Mouse (Mus musculus): ENCODE results near the gene 4430402I18Rik. TPM values are rescaled to one million over a fixed set of nuclear protein-coding genes. Genes with fewer than 3 reads are reported as not detected.

The 4430402I18Rik gene
- total and polyA plus RNA-seq, 3 experiments: 0.14 to 0.51 (median 0.15) TPM

GRCm38 (mm10) chr19:28947311-28947710 lies 20.3 kb downstream of the 4430402I18Rik start:
- no peak for DNase-seq (ENCODE audit: extremely low read depth)
- H3K4me1 ChIP-seq (ENCODE audit: control insufficient read depth in 1 of 2, insufficient read depth in 2 of 2): no peaks in the 10 kb centered on the region
- no peak overlapping the region for H3K9ac ChIP-seq (ENCODE audit: insufficient read depth, low read depth)
- H3K4me3 ChIP-seq (replicated peaks in 1 of 3; ENCODE audit: low read depth in 2 of 3, low read length in 2 of 3, poor library complexity in 1 of 3): no peak overlapping the region
- peaks cover 4% of the 10 kb centered on the region for H3K9me3 ChIP-seq (replicated peaks; ENCODE audit: low read length)
- in situ Hi-C loops (cut with MboI; ENCODE audit: low pct_ligation_motif_present, low pct_unique_long_range_greater_than_20kb, low sequenced_read_pairs): no loop called here
- H3K4me2 ChIP-seq (ENCODE audit: insufficient read depth, low read depth, poor library complexity, severe bottlenecking): no peak overlapping the region
- H3K27ac ChIP-seq (ENCODE audit: insufficient read depth, low read depth): no peak overlapping the region
- no peaks in the 10 kb centered on the region for H3K27me3 ChIP-seq (replicated peaks)
- no peaks in the 10 kb centered on the region for H3K79me2 ChIP-seq (replicated peaks; ENCODE audit: control insufficient read depth, extremely low read depth, insufficient read depth, poor library complexity, severe bottlenecking)
- TF ChIP-seq MYC (IDR thresholded peaks at IDR 0.05; ENCODE audit: low read depth, low read length) (no peak), PAX5 (IDR thresholded peaks at IDR 0.05; ENCODE audit: low read length) (no peak), MAZ (IDR thresholded peaks at IDR 0.05; ENCODE audit: low read depth, low read length) (no peak), BHLHE40 (IDR thresholded peaks at IDR 0.05; ENCODE audit: low read depth, low read length) (no peak), RCOR1 (conservative IDR thresholded peaks at IDR 0.05; ENCODE audit: low read depth, low read length) (no peak), MEF2A (IDR thresholded peaks at IDR 0.05; ENCODE audit: borderline replicate concordance, low read depth, low read length) (no peak), HCFC1 (IDR thresholded peaks at IDR 0.05; ENCODE audit: low read depth, low read length) (no peak), NELFE (IDR thresholded peaks at IDR 0.05; ENCODE audit: low read depth, low read length) (no peak), POLR2A (IDR thresholded peaks at IDR 0.05; ENCODE audit: low read depth, low read length) (no peak), IRF4 (IDR thresholded peaks at IDR 0.05; ENCODE audit: low read depth, low read length) (no peak), POLR2AphosphoS2 (IDR thresholded peaks at IDR 0.05; ENCODE audit: low read depth, low read length) (no peak), ZKSCAN1 (IDR thresholded peaks at IDR 0.05; ENCODE audit: borderline replicate concordance, low read depth, low read length) (no peak), CHD1 (IDR thresholded peaks at IDR 0.05; ENCODE audit: low read depth, low read length) (no peak), USF1 (IDR thresholded peaks at IDR 0.05; ENCODE audit: low read depth, low read length) (no peak), RAD21 (IDR thresholded peaks at IDR 0.05; ENCODE audit: low read depth, low read length) (no peak), CHD2 (IDR thresholded peaks at IDR 0.05; ENCODE audit: low read length) (no peak), SMC3 (IDR thresholded peaks at IDR 0.05; ENCODE audit: low read depth, low read length) (no peak)
- dilution Hi-C loops (cut with MboI; ENCODE audit: extremely low pct_ligation_motif_present, extremely low pct_unique_long_range_greater_than_20kb, low sequenced_read_pairs): no loop called here
- H3K36me3 ChIP-seq (replicated peaks in 1 of 2; ENCODE audit: control insufficient read depth in 1 of 2, insufficient read depth in 1 of 2, low read length in 1 of 2): no peaks in the 10 kb centered on the region

- Histone ChIP-seq H3K27me3 (replicated peaks) (no peaks in the 10 kb centered on the region), H3K9ac (ENCODE audit: insufficient read depth, low read depth) (no peak overlapping the region), H3K36me3 (replicated peaks in 1 of 2; ENCODE audit: control insufficient read depth in 1 of 2, insufficient read depth in 1 of 2, low read length in 1 of 2) (no peaks in the 10 kb centered on the region), H3K79me2 (replicated peaks; ENCODE audit: control insufficient read depth, extremely low read depth, insufficient read depth, poor library complexity, severe bottlenecking) (no peaks in the 10 kb centered on the region), H3K4me1 (ENCODE audit: control insufficient read depth in 1 of 2, insufficient read depth in 2 of 2) (no peaks in the 10 kb centered on the region), H3K4me3 (replicated peaks in 1 of 3; ENCODE audit: low read depth in 2 of 3, low read length in 2 of 3, poor library complexity in 1 of 3) (no peak overlapping the region), H3K27ac (ENCODE audit: insufficient read depth, low read depth) (no peak overlapping the region), H3K9me3 (replicated peaks; ENCODE audit: low read length) (peaks cover 4% of the 10 kb centered on the region), H3K4me2 (ENCODE audit: insufficient read depth, low read depth, poor library complexity, severe bottlenecking) (no peak overlapping the region)
- TF ChIP-seq ZC3H11A (IDR thresholded peaks at IDR 0.05; ENCODE audit: low read depth, low read length) (no peak), ETS1 (conservative IDR thresholded peaks at IDR 0.05; ENCODE audit: low read depth, low read length) (no peak), BHLHE40 (IDR thresholded peaks at IDR 0.05; ENCODE audit: low read depth, low read length) (no peak), ZMIZ1 (IDR thresholded peaks at IDR 0.05; ENCODE audit: low read depth, low read length) (no peak), SMC3 (IDR thresholded peaks at IDR 0.05; ENCODE audit: low read depth, low read length) (no peak), IRF4 (IDR thresholded peaks at IDR 0.05; ENCODE audit: low read depth, low read length) (no peak), MAX (IDR thresholded peaks at IDR 0.05; ENCODE audit: low read length) (no peak), GABPA (IDR thresholded peaks at IDR 0.05; ENCODE audit: insufficient replicate concordance, low read depth, low read length) (no peak), RCOR1 (conservative IDR thresholded peaks at IDR 0.05; ENCODE audit: low read depth, low read length) (no peak), USF2 (conservative IDR thresholded peaks at IDR 0.05; ENCODE audit: low read depth, low read length) (no peak), MXI1 (IDR thresholded peaks at IDR 0.05; ENCODE audit: low read depth, low read length) (no peak), MAZ (IDR thresholded peaks at IDR 0.05; ENCODE audit: low read depth, low read length) (no peak), MAFK (IDR thresholded peaks at IDR 0.05; ENCODE audit: insufficient replicate concordance, low read length) (no peak), TCF12 (IDR thresholded peaks at IDR 0.05; ENCODE audit: low read depth, low read length) (no peak)
- in situ Hi-C loops (cut with MboI; ENCODE audit: low pct_ligation_motif_present, low pct_unique_long_range_greater_than_20kb, low sequenced_read_pairs): no loop called here
- no peak for DNase-seq (ENCODE audit: extremely low read depth)
- dilution Hi-C loops (cut with MboI; ENCODE audit: extremely low pct_ligation_motif_present, extremely low pct_unique_long_range_greater_than_20kb, low sequenced_read_pairs): no loop called here
These were observed 20.8 kb downstream of the 4430402I18Rik start for GRCm38 (mm10) chr19:28946782-28947181.
